Mouse (Mus musculus): ENCODE data around the gene Itpr3. TPM values are rescaled to one million over a fixed set of nuclear protein-coding genes. Genes with fewer than 3 reads are reported as not detected.

Itpr3 gene
- polyA plus RNA-seq, 1 experiment: 22.0 TPM

- 68% methylated on average over 11 of the region's 11 CpGs for WGBS
- DNase-seq: no peak
- Histone ChIP-seq H3K4me3 (replicated peaks; ENCODE audit: extremely low read depth, low read depth, low read length) (no peak overlapping the region), H3K4me1 (ENCODE audit: control insufficient read depth, insufficient read depth, low read length) (no peaks in the 10 kb centered on the region)
- TF ChIP-seq CTCF (IDR thresholded peaks at IDR 0.05; ENCODE audit: insufficient read depth, low read length): no peak
- TF ChIP-seq POLR2A (IDR thresholded peaks at IDR 0.05; ENCODE audit: borderline replicate concordance, extremely low read depth, low read depth, low read length): no peak
Observed at GRCm38 (mm10) chr17:27169952-27170695, 113.0 kb downstream of the Itpr3 start.

GRCm38 (mm10) chr17:27171121-27171520 lies 114.0 kb downstream of the Itpr3 start:
- TF ChIP-seq POLR2A (IDR thresholded peaks at IDR 0.05; ENCODE audit: borderline replicate concordance, extremely low read depth, low read depth, low read length) (no peak), CTCF (IDR thresholded peaks at IDR 0.05; ENCODE audit: insufficient read depth, low read length) (no peak)
- no peaks in the 10 kb centered on the region for H3K4me1 ChIP-seq (ENCODE audit: control insufficient read depth, insufficient read depth, low read length)
- DNase-seq: no peak
- 69% methylated on average over 5 of the region's 5 CpGs for WGBS
- H3K4me3 ChIP-seq (replicated peaks; ENCODE audit: extremely low read depth, low read depth, low read length): no peak overlapping the region

Other genes with a start within 250 kb of the Itpr3 start
- 1.8 and 2.4 TPM in 2 replicates for gene Nkx2-5, start 212.3 kb upstream of the Itpr3 start, polyA plus RNA-seq (2012; rRNA removed)
- 1.5 and 1.8 TPM in 2 replicates for gene Kifc5b, start 140.2 kb upstream of the Itpr3 start, polyA plus RNA-seq (2012; rRNA removed)
- gene Phf1, start 124.3 kb upstream of the Itpr3 start, polyA plus RNA-seq (2012; rRNA removed): 101 and 114 TPM in 2 replicates
- 129 and 145 TPM in 2 replicates for gene Cuta, start 117.7 kb upstream of the Itpr3 start, polyA plus RNA-seq (2012; rRNA removed)
- 31.3 and 32.8 TPM in 2 replicates for gene Syngap1, start 116.1 kb upstream of the Itpr3 start, polyA plus RNA-seq (2012; rRNA removed)
- 14.1 and 14.5 TPM in 2 replicates for gene Zbtb9, start 84.1 kb upstream of the Itpr3 start, polyA plus RNA-seq (2012; rRNA removed)
- gene Bak1, start 28.3 kb upstream of the Itpr3 start, polyA plus RNA-seq (2012; rRNA removed): 48.2 and 55.8 TPM in 2 replicates
- 80.0 and 91.5 TPM in 2 replicates for gene Uqcc2, start 76.6 kb downstream of the Itpr3 start, polyA plus RNA-seq (2012; rRNA removed)
- 3.3 and 3.6 TPM in 2 replicates for gene Ip6k3, start 110.5 kb downstream of the Itpr3 start, polyA plus RNA-seq (2012; rRNA removed)
- 89.9 and 99.7 TPM in 2 replicates for gene Lemd2, start 147.2 kb downstream of the Itpr3 start, polyA plus RNA-seq (2012; rRNA removed)

Data from lung, adult 2 months (tissue).